Mouse (Mus musculus) G1E-ER4 (cell line): ENCODE results near the gene Apoh. TPM values are rescaled to one million over a fixed set of nuclear protein-coding genes. Genes with fewer than 3 reads are reported as not detected.

Source experiments
- GATA1 ChIP-seq: IDR thresholded peaks from one replicate; pipeline ENCODE4 v1.8.0; 2012; ENCODE audit warnings: low read length, inconsistent platforms
- polyA plus RNA-seq: library from polyadenylated mRNA; stranded (reverse); fragments of >175 nt; gene quantifications from 2 replicates; pipeline ENCODE4 v1.2.3, GENCODE M21; 2012

Apoh gene
- polyA plus RNA-seq, 1 experiment = not detected

GRCm38 (mm10) chr11:108356020-108356419 is 12.9 kb downstream of the Apoh start:
- no peak for TF ChIP-seq GATA1

- no peak for TF ChIP-seq GATA1
Observed at GRCm38 (mm10) chr11:108358911-108359310, 15.8 kb downstream of the Apoh start.

- TF ChIP-seq GATA1 = no peak
Observed at GRCm38 (mm10) chr11:108360983-108361382, 17.8 kb downstream of the Apoh start.

GRCm38 (mm10) chr11:108362965-108363364 is 19.8 kb downstream of the Apoh start:
- no peak for TF ChIP-seq GATA1

- no peak for TF ChIP-seq GATA1
Observed at GRCm38 (mm10) chr11:108363991-108364390, 20.8 kb downstream of the Apoh start.

- TF ChIP-seq GATA1 = no peak
Observed at GRCm38 (mm10) chr11:108364945-108365589, 21.9 kb downstream of the Apoh start.

GRCm38 (mm10) chr11:108365600-108365999 is 22.4 kb downstream of the Apoh start:
- TF ChIP-seq GATA1 = no peak

GRCm38 (mm10) chr11:108367046-108367445 is 23.9 kb downstream of the Apoh start:
- TF ChIP-seq GATA1 = no peak

GRCm38 (mm10) chr11:108376815-108377214 is 33.7 kb downstream of the Apoh start:
- TF ChIP-seq GATA1 = no peak

GRCm38 (mm10) chr11:108377680-108378362 is 34.7 kb downstream of the Apoh start:
- TF ChIP-seq GATA1 = no peak

GRCm38 (mm10) chr11:108378363-108378751 is 35.2 kb downstream of the Apoh start:
- TF ChIP-seq GATA1 = no peak

GRCm38 (mm10) chr11:108382664-108383063 is 39.5 kb downstream of the Apoh start:
- no peak for TF ChIP-seq GATA1

- TF ChIP-seq GATA1 = no peak
Observed at GRCm38 (mm10) chr11:108384920-108385665, 41.9 kb downstream of the Apoh start.

GRCm38 (mm10) chr11:108385666-108386024 is 42.5 kb downstream of the Apoh start:
- TF ChIP-seq GATA1 = no peak

- no peak for TF ChIP-seq GATA1
Observed at GRCm38 (mm10) chr11:108395061-108395460, 51.9 kb downstream of the Apoh start.

- TF ChIP-seq GATA1 = no peak
Observed at GRCm38 (mm10) chr11:108396076-108396829, 53.1 kb downstream of the Apoh start.
